Mouse (Mus musculus): ENCODE data around the gene Gpx4.

- TF ChIP-seq EP300 (IDR thresholded peaks at IDR 0.05; ENCODE audit: insufficient read depth, low read depth, low read length), result no peak
- TF ChIP-seq CTCF (IDR thresholded peaks at IDR 0.05), result no peak
These were observed 1.4 kb downstream of the Gpx4 start for GRCm38 (mm10) chr10:80048396-80048795.

All from heart, adult 2 months (tissue).